Mouse (Mus musculus): Measurements from ENCODE around the gene Cdkn2b. TPM values are rescaled to one million over a fixed set of nuclear protein-coding genes. Genes with fewer than 3 reads are reported as not detected.

Gene Cdkn2b
- polyA plus RNA-seq, 1 experiment from 2014 or later: 6.6 TPM

GRCm38 (mm10) chr4:89273585-89273984, 37.3 kb downstream of the Cdkn2b start:
- no peak overlapping the region for H3K4me3 ChIP-seq (ENCODE audit: low read depth, low read length)
- no peak overlapping the region for H3K27ac ChIP-seq (ENCODE audit: low read depth)
- no peak overlapping the region for H3K9ac ChIP-seq (ENCODE audit: low read length)
- H3K9me3 ChIP-seq (ENCODE audit: control insufficient read depth, low read length): no peaks in the 10 kb centered on the region
- no peak overlapping the region for H3K4me2 ChIP-seq (ENCODE audit: low read length)
- H3K36me3 ChIP-seq (ENCODE audit: control insufficient read depth, insufficient read depth, low read length): no peaks in the 10 kb centered on the region
- ATAC-seq (replicated peaks; ENCODE audit: low FRiP score, low TSS enrichment, low read depth) (no peak), DNase-seq (ENCODE audit: low spot score) (no peak)
- WGBS: under 1% methylated on average over 9 of the region's 9 CpGs
- H3K27me3 ChIP-seq (replicated peaks; ENCODE audit: control insufficient read depth, insufficient read depth, low read length): peaks cover 94% of the 10 kb centered on the region
- H3K4me1 ChIP-seq (replicated peaks; ENCODE audit: control insufficient read depth, insufficient read depth, low read length): no peaks in the 10 kb centered on the region

GRCm38 (mm10) chr4:89272961-89273540, 37.8 kb downstream of the Cdkn2b start:
- ATAC-seq (replicated peaks; ENCODE audit: low FRiP score, low TSS enrichment, low read depth) (no peak), DNase-seq (ENCODE audit: low spot score) (no peak)
- Histone ChIP-seq H3K9ac (ENCODE audit: low read length) (no peak overlapping the region), H3K27ac (ENCODE audit: low read depth) (no peak overlapping the region), H3K27me3 (replicated peaks; ENCODE audit: control insufficient read depth, insufficient read depth, low read length) (peaks cover 94% of the 10 kb centered on the region), H3K9me3 (ENCODE audit: control insufficient read depth, low read length) (no peaks in the 10 kb centered on the region), H3K4me3 (ENCODE audit: low read depth, low read length) (no peak overlapping the region), H3K4me2 (ENCODE audit: low read length) (no peak overlapping the region), H3K4me1 (replicated peaks; ENCODE audit: control insufficient read depth, insufficient read depth, low read length) (no peaks in the 10 kb centered on the region), H3K36me3 (ENCODE audit: control insufficient read depth, insufficient read depth, low read length) (no peaks in the 10 kb centered on the region)
- WGBS: 0% methylated on average over 20 of the region's 20 CpGs

GRCm38 (mm10) chr4:89272101-89272718, 38.6 kb downstream of the Cdkn2b start:
- 5% methylated on average over 18 of the region's 18 CpGs for WGBS
- H3K27ac ChIP-seq (ENCODE audit: low read depth): no peak overlapping the region
- peaks cover 91% of the 10 kb centered on the region for H3K27me3 ChIP-seq (replicated peaks; ENCODE audit: control insufficient read depth, insufficient read depth, low read length)
- H3K4me2 ChIP-seq (ENCODE audit: low read length): no peak overlapping the region
- no peaks in the 10 kb centered on the region for H3K4me1 ChIP-seq (replicated peaks; ENCODE audit: control insufficient read depth, insufficient read depth, low read length)
- H3K4me3 ChIP-seq (ENCODE audit: low read depth, low read length): no peak overlapping the region
- no peaks in the 10 kb centered on the region for H3K9me3 ChIP-seq (ENCODE audit: control insufficient read depth, low read length)
- DNase-seq (ENCODE audit: low spot score) (peak; percentile 72), ATAC-seq (replicated peaks; ENCODE audit: low FRiP score, low TSS enrichment, low read depth) (no peak)
- H3K9ac ChIP-seq (ENCODE audit: low read length): no peak overlapping the region
- no peaks in the 10 kb centered on the region for H3K36me3 ChIP-seq (ENCODE audit: control insufficient read depth, insufficient read depth, low read length)

DNA sequence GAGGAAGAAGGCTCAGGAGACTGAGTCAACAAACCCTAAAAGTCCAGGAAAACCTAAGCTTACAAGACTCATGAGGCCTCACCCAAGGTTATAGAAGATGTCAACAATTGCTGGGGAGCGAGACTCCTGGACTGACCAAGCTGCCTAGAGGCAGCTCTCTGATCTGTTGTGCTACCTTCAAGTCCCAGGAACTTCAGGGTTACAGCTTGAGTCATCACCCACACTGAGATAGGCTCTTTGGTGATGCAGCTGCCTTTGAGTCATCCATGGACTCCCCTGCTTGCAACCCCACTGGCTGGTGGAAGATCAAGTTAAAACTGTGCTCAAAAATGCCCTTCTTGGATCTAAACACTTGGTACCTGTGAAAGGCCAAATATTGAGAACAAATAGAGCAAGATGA, 53.1 kb downstream of the Cdkn2b start:
- Histone ChIP-seq H3K27ac (ENCODE audit: low read depth) (no peak overlapping the region), H3K4me1 (replicated peaks; ENCODE audit: control insufficient read depth, insufficient read depth, low read length) (no peaks in the 10 kb centered on the region), H3K9ac (ENCODE audit: low read length) (no peak overlapping the region), H3K4me2 (ENCODE audit: low read length) (no peak overlapping the region), H3K9me3 (ENCODE audit: control insufficient read depth, low read length) (no peaks in the 10 kb centered on the region), H3K27me3 (replicated peaks; ENCODE audit: control insufficient read depth, insufficient read depth, low read length) (no peaks in the 10 kb centered on the region), H3K36me3 (ENCODE audit: control insufficient read depth, insufficient read depth, low read length) (no peaks in the 10 kb centered on the region), H3K4me3 (ENCODE audit: low read depth, low read length) (no peak overlapping the region)
- WGBS: 64% methylated on average over 1 of the region's 1 CpGs
- ATAC-seq (replicated peaks; ENCODE audit: low FRiP score, low TSS enrichment, low read depth): no peak
- DNase-seq (ENCODE audit: low spot score): no peak

Other genes starting within 250 kb of the Cdkn2b start
- gene Mtap, start 173.9 kb downstream of the Cdkn2b start, polyA plus RNA-seq (2014; fragmentation: Nextera tagmentation; extraction: Ambion mirVana): 69.7 and 79.9 TPM in 2 replicates
- not detected in 2 replicates for gene Cdkn2a, start 16.4 kb downstream of the Cdkn2b start, polyA plus RNA-seq (2014; fragmentation: Nextera tagmentation; extraction: Ambion mirVana)